Mouse (Mus musculus): ENCODE measurements around the gene Gm9747. TPM values are rescaled to one million over a fixed set of nuclear protein-coding genes. Genes with fewer than 3 reads are reported as not detected.

The Gm9747 gene
- polyA plus RNA-seq, 1 experiment: not detected

GRCm38 (mm10) chr1:82258331-82258730 is 25.4 kb downstream of the Gm9747 start:
- Histone ChIP-seq H3K4me3 (ENCODE audit: control insufficient read depth, low read depth, low read length) (no peak overlapping the region), H3K36me3 (ENCODE audit: control insufficient read depth, insufficient read depth, low read length) (no peaks in the 10 kb centered on the region), H3K4me1 (ENCODE audit: control insufficient read depth, insufficient read depth, low read length) (no peaks in the 10 kb centered on the region), H3K27ac (ENCODE audit: control insufficient read depth, insufficient read depth, low read depth, low read length) (no peak overlapping the region), H3K27me3 (ENCODE audit: control insufficient read depth, insufficient read depth, low read length) (no peaks in the 10 kb centered on the region)
- no peak for TF ChIP-seq POLR2A (IDR thresholded peaks at IDR 0.05; ENCODE audit: control insufficient read depth, low read depth, low read length)
- no peak for TF ChIP-seq CTCF (IDR thresholded peaks at IDR 0.05; ENCODE audit: control insufficient read depth, insufficient read depth, insufficient replicate concordance, low read depth, low read length)

GRCm38 (mm10) chr1:82260055-82260454 is 27.1 kb downstream of the Gm9747 start:
- TF ChIP-seq CTCF (IDR thresholded peaks at IDR 0.05; ENCODE audit: control insufficient read depth, insufficient read depth, insufficient replicate concordance, low read depth, low read length) (no peak), POLR2A (IDR thresholded peaks at IDR 0.05; ENCODE audit: control insufficient read depth, low read depth, low read length) (no peak)
- Histone ChIP-seq H3K4me1 (ENCODE audit: control insufficient read depth, insufficient read depth, low read length) (no peaks in the 10 kb centered on the region), H3K27ac (ENCODE audit: control insufficient read depth, insufficient read depth, low read depth, low read length) (no peak overlapping the region)

GRCm38 (mm10) chr1:82261053-82261618 is 28.2 kb downstream of the Gm9747 start:
- Histone ChIP-seq H3K4me3 (ENCODE audit: control insufficient read depth, low read depth, low read length) (no peak overlapping the region), H3K4me1 (ENCODE audit: control insufficient read depth, insufficient read depth, low read length) (no peaks in the 10 kb centered on the region), H3K36me3 (ENCODE audit: control insufficient read depth, insufficient read depth, low read length) (no peaks in the 10 kb centered on the region), H3K27ac (ENCODE audit: control insufficient read depth, insufficient read depth, low read depth, low read length) (no peak overlapping the region), H3K27me3 (ENCODE audit: control insufficient read depth, insufficient read depth, low read length) (no peaks in the 10 kb centered on the region)
- TF ChIP-seq CTCF (IDR thresholded peaks at IDR 0.05; ENCODE audit: control insufficient read depth, insufficient read depth, insufficient replicate concordance, low read depth, low read length): no peak
- TF ChIP-seq POLR2A (IDR thresholded peaks at IDR 0.05; ENCODE audit: control insufficient read depth, low read depth, low read length): no peak

More at GRCm38 (mm10) chr1:82260055-82260454, 27.1 kb downstream of the Gm9747 start:
- Histone ChIP-seq H3K4me3 (ENCODE audit: control insufficient read depth, low read depth, low read length) (no peak overlapping the region), H3K36me3 (ENCODE audit: control insufficient read depth, insufficient read depth, low read length) (no peaks in the 10 kb centered on the region), H3K27me3 (ENCODE audit: control insufficient read depth, insufficient read depth, low read length) (no peaks in the 10 kb centered on the region)

GRCm38 (mm10) chr1:82261638-82262037 is 28.7 kb downstream of the Gm9747 start:
- TF ChIP-seq CTCF (IDR thresholded peaks at IDR 0.05; ENCODE audit: control insufficient read depth, insufficient read depth, insufficient replicate concordance, low read depth, low read length): no peak
- TF ChIP-seq POLR2A (IDR thresholded peaks at IDR 0.05; ENCODE audit: control insufficient read depth, low read depth, low read length): no peak
- no peak overlapping the region for H3K4me3 ChIP-seq (ENCODE audit: control insufficient read depth, low read depth, low read length)

GRCm38 (mm10) chr1:82262331-82262730 is 29.4 kb downstream of the Gm9747 start:
- H3K4me1 ChIP-seq (ENCODE audit: control insufficient read depth, insufficient read depth, low read length): no peaks in the 10 kb centered on the region
- H3K27me3 ChIP-seq (ENCODE audit: control insufficient read depth, insufficient read depth, low read length): no peaks in the 10 kb centered on the region
- no peaks in the 10 kb centered on the region for H3K36me3 ChIP-seq (ENCODE audit: control insufficient read depth, insufficient read depth, low read length)
- TF ChIP-seq POLR2A (IDR thresholded peaks at IDR 0.05; ENCODE audit: control insufficient read depth, low read depth, low read length): no peak
- no peak for TF ChIP-seq CTCF (IDR thresholded peaks at IDR 0.05; ENCODE audit: control insufficient read depth, insufficient read depth, insufficient replicate concordance, low read depth, low read length)
- no peak overlapping the region for H3K4me3 ChIP-seq (ENCODE audit: control insufficient read depth, low read depth, low read length)
- no peak overlapping the region for H3K27ac ChIP-seq (ENCODE audit: control insufficient read depth, insufficient read depth, low read depth, low read length)

More at GRCm38 (mm10) chr1:82261638-82262037, 28.7 kb downstream of the Gm9747 start:
- Histone ChIP-seq H3K36me3 (ENCODE audit: control insufficient read depth, insufficient read depth, low read length) (no peaks in the 10 kb centered on the region), H3K27me3 (ENCODE audit: control insufficient read depth, insufficient read depth, low read length) (no peaks in the 10 kb centered on the region), H3K27ac (ENCODE audit: control insufficient read depth, insufficient read depth, low read depth, low read length) (no peak overlapping the region), H3K4me1 (ENCODE audit: control insufficient read depth, insufficient read depth, low read length) (no peaks in the 10 kb centered on the region)

GRCm38 (mm10) chr1:82267547-82267946 is 34.6 kb downstream of the Gm9747 start:
- no peak overlapping the region for H3K4me3 ChIP-seq (ENCODE audit: control insufficient read depth, low read depth, low read length)
- TF ChIP-seq CTCF (IDR thresholded peaks at IDR 0.05; ENCODE audit: control insufficient read depth, insufficient read depth, insufficient replicate concordance, low read depth, low read length) (no peak), POLR2A (IDR thresholded peaks at IDR 0.05; ENCODE audit: control insufficient read depth, low read depth, low read length) (no peak)
- H3K36me3 ChIP-seq (ENCODE audit: control insufficient read depth, insufficient read depth, low read length): no peaks in the 10 kb centered on the region
- H3K4me1 ChIP-seq (ENCODE audit: control insufficient read depth, insufficient read depth, low read length): no peaks in the 10 kb centered on the region
- H3K27ac ChIP-seq (ENCODE audit: control insufficient read depth, insufficient read depth, low read depth, low read length): no peak overlapping the region
- no peaks in the 10 kb centered on the region for H3K27me3 ChIP-seq (ENCODE audit: control insufficient read depth, insufficient read depth, low read length)

- no peak overlapping the region for H3K4me3 ChIP-seq (ENCODE audit: control insufficient read depth, low read depth, low read length)
- no peak overlapping the region for H3K27ac ChIP-seq (ENCODE audit: control insufficient read depth, insufficient read depth, low read depth, low read length)
- H3K27me3 ChIP-seq (ENCODE audit: control insufficient read depth, insufficient read depth, low read length): no peaks in the 10 kb centered on the region
- no peak for TF ChIP-seq POLR2A (IDR thresholded peaks at IDR 0.05; ENCODE audit: control insufficient read depth, low read depth, low read length)
- TF ChIP-seq CTCF (IDR thresholded peaks at IDR 0.05; ENCODE audit: control insufficient read depth, insufficient read depth, insufficient replicate concordance, low read depth, low read length): no peak
- no peaks in the 10 kb centered on the region for H3K4me1 ChIP-seq (ENCODE audit: control insufficient read depth, insufficient read depth, low read length)
- H3K36me3 ChIP-seq (ENCODE audit: control insufficient read depth, insufficient read depth, low read length): no peaks in the 10 kb centered on the region
Measured at GRCm38 (mm10) chr1:82272231-82272630, 39.3 kb downstream of the Gm9747 start.

Measured in testis, adult 2 months (tissue).